8 mouse cellular contexts compared by ENCODE assay signal in genomic region chr17:87522500-87523091, GRCm38 (mm10).
DNase-seq lines count a peak whose midpoint lies in the region; ATAC-seq lines count a peak whose summit lies in the region.

No protein-coding gene starts in this region.

- no peaks in the 10 kb centered on the region for H3K27me3 ChIP-seq in heart, embryonic 16.5 days (ENCODE audit: control insufficient read depth, insufficient read depth, low read length)
- H3K27me3 ChIP-seq in liver, embryonic 16.5 days (ENCODE audit: control insufficient read depth, insufficient read depth, low read depth, low read length): no peaks in the 10 kb centered on the region; the same call in 1 of the 2 replicates

- peak; percentile 31 to 44 for DNase-seq in heart, adult 18-20 months
- no peak for DNase-seq in heart, postnatal 4 days
- peak; percentile 26 for DNase-seq in ES-CJ7 (ENCODE audit: low read depth, low spot score)
- no peak for DNase-seq in spleen, postnatal 10 days (ENCODE audit: low spot score in 2 of 2)
- no peak for DNase-seq in thymus, postnatal 36 days
- no peak for DNase-seq in adrenal gland, adult 18-20 months (ENCODE audit: low spot score in 2 of 2)

- H3K27ac ChIP-seq in heart, embryonic 16.5 days (ENCODE audit: low read length): peak overlapping the region; percentile 72
- no peak overlapping the region for H3K27ac ChIP-seq in liver, embryonic 16.5 days (ENCODE audit: low read length)

- no peak overlapping the region for H3K4me3 ChIP-seq in heart, embryonic 16.5 days (ENCODE audit: low read length)
- H3K4me3 ChIP-seq in liver, embryonic 16.5 days (ENCODE audit: low read depth, low read length): no peak overlapping the region

- no peaks in the 10 kb centered on the region for H3K36me3 ChIP-seq in heart, embryonic 16.5 days (ENCODE audit: control insufficient read depth, insufficient read depth)
- H3K36me3 ChIP-seq in liver, embryonic 16.5 days (ENCODE audit: control insufficient read depth, insufficient read depth): no peaks in the 10 kb centered on the region

- no peaks in the 10 kb centered on the region for H3K9me3 ChIP-seq in heart, embryonic 16.5 days (replicated peaks; ENCODE audit: control insufficient read depth, low read length)
- no peaks in the 10 kb centered on the region for H3K9me3 ChIP-seq in liver, embryonic 16.5 days (replicated peaks; ENCODE audit: control insufficient read depth, low read length)

- H3K4me1 ChIP-seq in heart, embryonic 16.5 days (ENCODE audit: control insufficient read depth, insufficient read depth, low read length): peaks cover 19% of the 10 kb centered on the region
- H3K4me1 ChIP-seq in liver, embryonic 16.5 days (ENCODE audit: control insufficient read depth, low read depth, low read length): no peaks in the 10 kb centered on the region

- H3K9ac ChIP-seq in heart, embryonic 16.5 days (ENCODE audit: low read length): peak overlapping the region; percentile 32; the same call in 1 of the 2 replicates
- no peak overlapping the region for H3K9ac ChIP-seq in liver, embryonic 16.5 days (ENCODE audit: low read depth, low read length)

- WGBS in heart, embryonic 16.5 days: 8% methylated on average over 8 of the region's 8 CpGs
- 19% methylated on average over 8 of the region's 8 CpGs for WGBS in liver, embryonic 16.5 days (ENCODE audit: insufficient replicate concordance)

- ATAC-seq in heart, embryonic 16.5 days (replicated peaks; ENCODE audit: extremely low read depth, insufficient read depth, low FRiP score): peak; percentile 65
- peak; percentile 53 for ATAC-seq in liver, embryonic 16.5 days (ENCODE audit: low read depth)

- H3K4me2 ChIP-seq in heart, embryonic 16.5 days (ENCODE audit: low read depth, low read length): peak overlapping the region; percentile 30; the same call in 1 of the 2 replicates
- H3K4me2 ChIP-seq in liver, embryonic 16.5 days (ENCODE audit: low read depth, low read length): no peak overlapping the region

Comparison
In these comparisons a context has a peak if more than half of its experiments do, and no peak if none do; other contexts are left out.
1. DNase-seq: peak in heart, adult 18-20 months (2 of 2) and ES-CJ7 (single experiment); none in heart, postnatal 4 days (single experiment), spleen, postnatal 10 days (0 of 2), thymus, postnatal 36 days (0 of 2) and adrenal gland, adult 18-20 months (0 of 2).